Mouse (Mus musculus): Measurements from ENCODE around the gene Gpr152. TPM values are rescaled to one million over a fixed set of nuclear protein-coding genes. Genes with fewer than 3 reads are reported as not detected.

Gpr152 gene
- polyA plus RNA-seq (2012; rRNA removed), result 0.11 and 0.13 TPM in 2 replicates

GRCm38 (mm10) chr19:4139446-4139845 lies at the start of gene Gpr152:
Gene Gpr152, plus strand, starts transcription at chr19:4139787.
- no peak within 1 kb of the TSS for H3K4me3 ChIP-seq (replicated peaks; ENCODE audit: insufficient read depth, low read depth, low read length)
- WGBS, result 72% methylated on average over 2 of the region's 2 CpGs
- H3K4me1 ChIP-seq (ENCODE audit: control insufficient read depth, insufficient read depth, low read length), result no peaks in the 10 kb centered on the region
- no peaks in the 10 kb centered on the region for H3K27me3 ChIP-seq (ENCODE audit: control insufficient read depth, insufficient read depth, low read length)
- H3K27ac ChIP-seq (ENCODE audit: insufficient read depth, low read length), result no peak within 1 kb of the TSS
- TF ChIP-seq POLR2A (IDR thresholded peaks at IDR 0.05; ENCODE audit: borderline replicate concordance, insufficient read depth, low read length), result no peak
- no peak for TF ChIP-seq CTCF (IDR thresholded peaks at IDR 0.05; ENCODE audit: borderline replicate concordance, insufficient read depth, low read depth, low read length)
- no peak for DNase-seq

- H3K27me3 ChIP-seq (ENCODE audit: control insufficient read depth, insufficient read depth, low read length), result no peaks in the 10 kb centered on the region
- no peak overlapping the region for H3K4me3 ChIP-seq (replicated peaks; ENCODE audit: insufficient read depth, low read depth, low read length)
- H3K27ac ChIP-seq (ENCODE audit: insufficient read depth, low read length), result no peak overlapping the region
- no peak for DNase-seq
- 83% methylated on average over 3 of the region's 3 CpGs for WGBS
- no peaks in the 10 kb centered on the region for H3K4me1 ChIP-seq (ENCODE audit: control insufficient read depth, insufficient read depth, low read length)
- no peak for TF ChIP-seq CTCF (IDR thresholded peaks at IDR 0.05; ENCODE audit: borderline replicate concordance, insufficient read depth, low read depth, low read length)
These were observed 49.1 kb upstream of the Gpr152 start for GRCm38 (mm10) chr19:4090446-4090845.

GRCm38 (mm10) chr19:4091383-4091782 lies 48.2 kb upstream of the Gpr152 start:
- no peak overlapping the region for H3K4me3 ChIP-seq (replicated peaks; ENCODE audit: insufficient read depth, low read depth, low read length)
- no peak overlapping the region for H3K27ac ChIP-seq (ENCODE audit: insufficient read depth, low read length)
- TF ChIP-seq POLR2A (IDR thresholded peaks at IDR 0.05; ENCODE audit: borderline replicate concordance, insufficient read depth, low read length) (no peak), CTCF (IDR thresholded peaks at IDR 0.05; ENCODE audit: borderline replicate concordance, insufficient read depth, low read depth, low read length) (no peak)
- no peaks in the 10 kb centered on the region for H3K27me3 ChIP-seq (ENCODE audit: control insufficient read depth, insufficient read depth, low read length)
- 71% methylated on average over 2 of the region's 2 CpGs for whole genome bisulfite sequencing
- no peak for DNase-seq
- H3K4me1 ChIP-seq (ENCODE audit: control insufficient read depth, insufficient read depth, low read length), result no peaks in the 10 kb centered on the region

GRCm38 (mm10) chr19:4092750-4093149 lies 46.8 kb upstream of the Gpr152 start:
- TF ChIP-seq POLR2A (IDR thresholded peaks at IDR 0.05; ENCODE audit: borderline replicate concordance, insufficient read depth, low read length), result no peak
- TF ChIP-seq CTCF (IDR thresholded peaks at IDR 0.05; ENCODE audit: borderline replicate concordance, insufficient read depth, low read depth, low read length), result no peak
- H3K4me1 ChIP-seq (ENCODE audit: control insufficient read depth, insufficient read depth, low read length), result no peaks in the 10 kb centered on the region
- no peaks in the 10 kb centered on the region for H3K27me3 ChIP-seq (ENCODE audit: control insufficient read depth, insufficient read depth, low read length)
- 89% methylated on average over 3 of the region's 3 CpGs for WGBS
- DNase-seq, result no peak
- no peak overlapping the region for H3K27ac ChIP-seq (ENCODE audit: insufficient read depth, low read length)
- no peak overlapping the region for H3K4me3 ChIP-seq (replicated peaks; ENCODE audit: insufficient read depth, low read depth, low read length)

GRCm38 (mm10) chr19:4093772-4094171 lies 45.8 kb upstream of the Gpr152 start:
- no peak overlapping the region for H3K4me3 ChIP-seq (replicated peaks; ENCODE audit: insufficient read depth, low read depth, low read length)
- no peak for DNase-seq
- H3K4me1 ChIP-seq (ENCODE audit: control insufficient read depth, insufficient read depth, low read length), result peaks cover 3% of the 10 kb centered on the region; the same call in 1 of the 2 replicates
- H3K27ac ChIP-seq (ENCODE audit: insufficient read depth, low read length), result no peak overlapping the region
- 82% methylated on average over 7 of the region's 7 CpGs for WGBS
- no peaks in the 10 kb centered on the region for H3K27me3 ChIP-seq (ENCODE audit: control insufficient read depth, insufficient read depth, low read length)
- TF ChIP-seq CTCF (IDR thresholded peaks at IDR 0.05; ENCODE audit: borderline replicate concordance, insufficient read depth, low read depth, low read length) (no peak), POLR2A (IDR thresholded peaks at IDR 0.05; ENCODE audit: borderline replicate concordance, insufficient read depth, low read length) (no peak)

- no peak for TF ChIP-seq CTCF (IDR thresholded peaks at IDR 0.05; ENCODE audit: borderline replicate concordance, insufficient read depth, low read depth, low read length)
- TF ChIP-seq POLR2A (IDR thresholded peaks at IDR 0.05; ENCODE audit: borderline replicate concordance, insufficient read depth, low read length), result no peak
- H3K4me3 ChIP-seq (replicated peaks; ENCODE audit: insufficient read depth, low read depth, low read length), result no peak overlapping the region
- H3K27ac ChIP-seq (ENCODE audit: insufficient read depth, low read length), result no peak overlapping the region
- peaks cover 5% of the 10 kb centered on the region; the same call in 1 of the 2 replicates for H3K4me1 ChIP-seq (ENCODE audit: control insufficient read depth, insufficient read depth, low read length)
- DNase-seq, result no peak
- 75% methylated on average over 3 of the region's 3 CpGs for WGBS
- H3K27me3 ChIP-seq (ENCODE audit: control insufficient read depth, insufficient read depth, low read length), result no peaks in the 10 kb centered on the region
These were observed 45.2 kb upstream of the Gpr152 start for GRCm38 (mm10) chr19:4094348-4094747.

- WGBS, result 77% methylated on average over 5 of the region's 5 CpGs
- no peak for DNase-seq
- no peak overlapping the region for H3K4me3 ChIP-seq (replicated peaks; ENCODE audit: insufficient read depth, low read depth, low read length)
- TF ChIP-seq POLR2A (IDR thresholded peaks at IDR 0.05; ENCODE audit: borderline replicate concordance, insufficient read depth, low read length) (no peak), CTCF (IDR thresholded peaks at IDR 0.05; ENCODE audit: borderline replicate concordance, insufficient read depth, low read depth, low read length) (no peak)
- H3K4me1 ChIP-seq (ENCODE audit: control insufficient read depth, insufficient read depth, low read length), result peaks cover 8% of the 10 kb centered on the region; the same call in 1 of the 2 replicates
- H3K27me3 ChIP-seq (ENCODE audit: control insufficient read depth, insufficient read depth, low read length), result no peaks in the 10 kb centered on the region
- H3K27ac ChIP-seq (ENCODE audit: insufficient read depth, low read length), result no peak overlapping the region
These were observed 44.7 kb upstream of the Gpr152 start for GRCm38 (mm10) chr19:4094774-4095303.

GRCm38 (mm10) chr19:4095802-4096201 lies 43.8 kb upstream of the Gpr152 start:
- TF ChIP-seq CTCF (IDR thresholded peaks at IDR 0.05; ENCODE audit: borderline replicate concordance, insufficient read depth, low read depth, low read length) (no peak), POLR2A (IDR thresholded peaks at IDR 0.05; ENCODE audit: borderline replicate concordance, insufficient read depth, low read length) (no peak)
- DNase-seq, result no peak
- Histone ChIP-seq H3K27ac (ENCODE audit: insufficient read depth, low read length) (no peak overlapping the region), H3K27me3 (ENCODE audit: control insufficient read depth, insufficient read depth, low read length) (no peaks in the 10 kb centered on the region), H3K4me3 (replicated peaks; ENCODE audit: insufficient read depth, low read depth, low read length) (no peak overlapping the region), H3K4me1 (ENCODE audit: control insufficient read depth, insufficient read depth, low read length) (peaks cover 8% of the 10 kb centered on the region; the same call in 1 of the 2 replicates)
- 83% methylated on average over 3 of the region's 3 CpGs for WGBS
